8 mouse cellular contexts compared by ENCODE assay signal in the genomic region with DNA sequence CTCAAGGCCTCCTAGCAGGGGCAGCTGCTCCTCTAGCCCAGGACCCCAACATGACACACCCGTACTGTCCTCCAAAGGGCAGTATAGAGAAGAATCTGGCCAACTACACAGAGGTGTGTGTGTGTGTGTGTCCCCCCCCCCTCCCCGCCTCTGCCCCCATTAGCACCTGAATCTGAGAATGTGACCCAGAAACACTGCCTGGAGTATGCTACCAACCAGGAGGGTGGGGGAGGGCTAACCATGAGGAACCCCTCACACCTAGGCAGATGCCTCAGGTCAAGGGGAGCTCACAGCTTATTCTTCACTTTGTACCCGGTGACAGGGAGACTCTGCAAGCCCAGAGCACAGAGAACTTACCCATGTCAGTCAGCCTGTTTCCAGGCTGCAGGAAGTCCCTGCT. TPM values are rescaled to one million over a fixed set of nuclear protein-coding genes. Genes with fewer than 3 reads are reported as not detected.
DNase-seq lines count a peak whose midpoint lies in the region; ATAC-seq and TF ChIP-seq lines count a peak whose summit lies in the region.

No protein-coding gene starts in this region.

- H3K9me3 ChIP-seq in heart, embryonic 14.5 days (ENCODE audit: control insufficient read depth, low read length), result no peaks in the 10 kb centered on the region
- H3K9me3 ChIP-seq in G1E (replicated peaks), result no peaks in the 10 kb centered on the region
- no peaks in the 10 kb centered on the region for H3K9me3 ChIP-seq in heart, embryonic 16.5 days (replicated peaks; ENCODE audit: control insufficient read depth, low read length)

- TF ChIP-seq CTCF in G1E (IDR thresholded peaks at IDR 0.05; ENCODE audit: low read depth, low read length), result no peak

- H3K27ac ChIP-seq in heart, embryonic 14.5 days (replicated peaks in 1 of 2; ENCODE audit: control insufficient read depth in 1 of 2, insufficient read depth in 1 of 2, low read depth in 2 of 2, low read length in 2 of 2), result peak overlapping the region in 1 of 2 experiments; percentile 99; a peak in 2 of 4 replicates
- peak overlapping the region; percentile 99 for H3K27ac ChIP-seq in heart, embryonic 16.5 days (ENCODE audit: low read length)
- peak overlapping the region; percentile 92 for H3K27ac ChIP-seq in macrophage

- no peaks in the 10 kb centered on the region for H3K27me3 ChIP-seq in heart, embryonic 14.5 days (ENCODE audit: control insufficient read depth, insufficient read depth, low read length)
- H3K27me3 ChIP-seq in G1E (ENCODE audit: insufficient read depth, low read length), result no peaks in the 10 kb centered on the region
- H3K27me3 ChIP-seq in heart, embryonic 16.5 days (ENCODE audit: control insufficient read depth, insufficient read depth, low read length), result no peaks in the 10 kb centered on the region

- H3K4me3 ChIP-seq in heart, embryonic 14.5 days (ENCODE audit: control insufficient read depth in 1 of 2, insufficient read depth in 1 of 2, low read depth in 1 of 2, low read length in 2 of 2), result peak overlapping the region; percentile 91 to 97
- H3K4me3 ChIP-seq in G1E (ENCODE audit: low read depth, low read length), result peak overlapping the region; percentile 89
- peak overlapping the region; percentile 71 for H3K4me3 ChIP-seq in heart, embryonic 16.5 days (ENCODE audit: low read length)
- peak overlapping the region; percentile 80 for H3K4me3 ChIP-seq in macrophage (ENCODE audit: inconsistent target)

- WGBS in heart, embryonic 14.5 days, result 74% methylated on average over 3 of the region's 3 CpGs
- 66% methylated on average over 3 of the region's 3 CpGs for WGBS in heart, embryonic 16.5 days
- WGBS in macrophage (ENCODE audit: missing documents), result 54% methylated on average over 2 of the region's 3 CpGs

- peak overlapping the region; percentile 76 for H3K4me2 ChIP-seq in heart, embryonic 14.5 days (ENCODE audit: low read length)
- H3K4me2 ChIP-seq in heart, embryonic 16.5 days (ENCODE audit: low read depth, low read length), result peak overlapping the region; percentile 92

- H3K4me1 ChIP-seq in heart, embryonic 14.5 days (ENCODE audit: control insufficient read depth in 2 of 2, insufficient read depth in 2 of 2, low read length in 2 of 2), result peaks cover 18 to 48% of the 10 kb centered on the region in 2 experiments
- peaks cover 86% of the 10 kb centered on the region for H3K4me1 ChIP-seq in G1E (ENCODE audit: insufficient read depth, low read depth, low read length)
- H3K4me1 ChIP-seq in heart, embryonic 16.5 days (ENCODE audit: control insufficient read depth, insufficient read depth, low read length), result peaks cover 41% of the 10 kb centered on the region

- peaks cover 30% of the 10 kb centered on the region for H3K36me3 ChIP-seq in heart, embryonic 14.5 days (ENCODE audit: control insufficient read depth, insufficient read depth, low read length)
- peaks cover 56% of the 10 kb centered on the region for H3K36me3 ChIP-seq in G1E (replicated peaks)
- peaks cover 8% of the 10 kb centered on the region; the same call in 1 of the 2 replicates for H3K36me3 ChIP-seq in heart, embryonic 16.5 days (ENCODE audit: control insufficient read depth, insufficient read depth)
- H3K36me3 ChIP-seq in macrophage (ENCODE audit: inconsistent target), result peaks cover 21% of the 10 kb centered on the region

- no peak for DNase-seq in heart, adult 18-20 months
- DNase-seq in G1E (ENCODE audit: low spot score), result no peak
- DNase-seq in left cerebral cortex, adult 9 months (ENCODE audit: low spot score in 2 of 2), result no peak
- no peak for DNase-seq in lung, adult 18-20 months
- DNase-seq in cerebellum, postnatal 25 days, result no peak

- peak overlapping the region; percentile 94 for H3K9ac ChIP-seq in heart, embryonic 14.5 days (ENCODE audit: low read length)
- peak overlapping the region; percentile 89 for H3K9ac ChIP-seq in heart, embryonic 16.5 days (ENCODE audit: low read length)

- peaks cover 52% of the 10 kb centered on the region for H3K79me2 ChIP-seq in macrophage (ENCODE audit: inconsistent target)

- ATAC-seq in heart, embryonic 14.5 days (ENCODE audit: insufficient number of reproducible peaks, insufficient read depth, low FRiP score, low read depth), result no peak
- no peak for ATAC-seq in G1E (ENCODE audit: extremely low read depth, insufficient number of reproducible peaks, low FRiP score, poor library complexity, severe bottlenecking)
- ATAC-seq in heart, embryonic 16.5 days (replicated peaks; ENCODE audit: extremely low read depth, insufficient read depth, low FRiP score), result no peak

RNA-seq across cellular contexts. Expression of a gene that starts 2.4 kb away (rescaled TPM):
- 24.2 and 25.3 TPM in 2 replicates for polyA plus RNA-seq in heart, embryonic 14.5 days (2014; fragmentation: Nextera tagmentation; extraction: Ambion mirVana)
- 10 to 100 TPM; 14.3 to 19.7 TPM for total RNA-seq in heart, adult 18-20 months (2021)
- 58.9 and 70.4 TPM in 2 replicates for total RNA-seq in G1E (2014; fragmentation: Nextera tagmentation)
- 6.9 and 7.2 TPM in 2 replicates for total RNA-seq in G1E (2017)
- 189 and 228 TPM in 2 replicates for polyA plus RNA-seq in G1E (2012)
- polyA plus RNA-seq in heart, embryonic 16.5 days (2015; fragmentation: Nextera tagmentation; extraction: Ambion mirVana), result 25.6 and 27.3 TPM in 2 replicates
- 100 to 1,000 TPM in 2 of 26 experiments, 10 to 100 TPM in 23, 1 to 10 TPM in 1; 3.7 to 120 (median 34.7) TPM for total RNA-seq in macrophage (2018; cell fraction: chromatin; rRNA removed)
- total RNA-seq in macrophage (2018; cell fraction: cytosol; rRNA removed), result 100 to 1,000 TPM in 5 of 26 experiments, 10 to 100 TPM in 21; 45.7 to 109 (median 70.5) TPM
- total RNA-seq in macrophage (2018; cell fraction: nucleus; rRNA removed), result 100 to 1,000 TPM in 2 of 26 experiments, 10 to 100 TPM in 24; 10.2 to 113 (median 35.9) TPM
- polyA plus RNA-seq in macrophage (2018), result 64.4 to 75.7 TPM (median 71.8 TPM) in 3 replicates

RNA-seq across cellular contexts. Expression of a gene that starts 8.3 kb away (rescaled TPM):
- polyA plus RNA-seq in heart, embryonic 14.5 days (2014; fragmentation: Nextera tagmentation; extraction: Ambion mirVana), result 115 and 120 TPM in 2 replicates
- 100 to 1,000 TPM; 165 to 167 TPM for total RNA-seq in heart, adult 18-20 months (2021)
- total RNA-seq in G1E (2014; fragmentation: Nextera tagmentation), result 30.4 and 32.1 TPM in 2 replicates
- total RNA-seq in G1E (2017), result 16.1 and 18.6 TPM in 2 replicates
- polyA plus RNA-seq in G1E (2012), result 19.3 and 22.5 TPM in 2 replicates
- 128 and 132 TPM in 2 replicates for polyA plus RNA-seq in heart, embryonic 16.5 days (2015; fragmentation: Nextera tagmentation; extraction: Ambion mirVana)
- 100 to 1,000 TPM in 22 of 26 experiments, 10 to 100 TPM in 4; 72.2 to 417 (median 122) TPM for total RNA-seq in macrophage (2018; cell fraction: chromatin; rRNA removed)
- 100 to 1,000 TPM in 2 of 26 experiments, 10 to 100 TPM in 24; 76.5 to 108 (median 88.0) TPM for total RNA-seq in macrophage (2018; cell fraction: cytosol; rRNA removed)
- 100 to 1,000 TPM in 6 of 26 experiments, 10 to 100 TPM in 20; 55.3 to 179 (median 81.7) TPM for total RNA-seq in macrophage (2018; cell fraction: nucleus; rRNA removed)
- 62.2 to 84.4 TPM (median 68.4 TPM) in 3 replicates for polyA plus RNA-seq in macrophage (2018)

RNA-seq across cellular contexts. Expression of a gene that starts 42.5 kb away (rescaled TPM):
- 0.28 and 0.58 TPM in 2 replicates for polyA plus RNA-seq in heart, embryonic 14.5 days (2014; fragmentation: Nextera tagmentation; extraction: Ambion mirVana)
- under 1 TPM in 1 of 2 experiments, not detected in 1; 0.51 TPM for total RNA-seq in heart, adult 18-20 months (2021)
- total RNA-seq in G1E (2014; fragmentation: Nextera tagmentation) (not detected in 2 replicates), G1E (2017) (0.06 and 0.16 TPM in 2 replicates)
- polyA plus RNA-seq in G1E (2012) (not detected in 2 replicates), macrophage (2018) (0.16 TPM in 1 of 3 replicates, not detected in the others)
- 0.26 and 0.49 TPM in 2 replicates for polyA plus RNA-seq in heart, embryonic 16.5 days (2015; fragmentation: Nextera tagmentation; extraction: Ambion mirVana)
- total RNA-seq in macrophage (2018; cell fraction: chromatin; rRNA removed), result 1 to 10 TPM in 4 of 26 experiments, under 1 TPM in 14, not detected in 8; 0.21 to 2.2 (median 0.64) TPM
- under 1 TPM in 16 of 26 experiments, not detected in 10; 0.03 to 0.37 (median 0.11) TPM for total RNA-seq in macrophage (2018; cell fraction: cytosol; rRNA removed)
- total RNA-seq in macrophage (2018; cell fraction: nucleus; rRNA removed), result 1 to 10 TPM in 2 of 26 experiments, under 1 TPM in 12, not detected in 12; 0.11 to 1.1 (median 0.50) TPM
